Mouse (Mus musculus) cerebral cortex, adult 2 months (tissue): ENCODE results near the gene Pus1.

Source experiments
- WGBS: fragments of 180-500 bp; shearing (Covaris S2); methylation state at CpG from one replicate; pipeline ENCODE4 v1.1.7; 2018; 5-methylcytosine and 5-hydroxymethylcytosine counted together

The Pus1 gene

DNA sequence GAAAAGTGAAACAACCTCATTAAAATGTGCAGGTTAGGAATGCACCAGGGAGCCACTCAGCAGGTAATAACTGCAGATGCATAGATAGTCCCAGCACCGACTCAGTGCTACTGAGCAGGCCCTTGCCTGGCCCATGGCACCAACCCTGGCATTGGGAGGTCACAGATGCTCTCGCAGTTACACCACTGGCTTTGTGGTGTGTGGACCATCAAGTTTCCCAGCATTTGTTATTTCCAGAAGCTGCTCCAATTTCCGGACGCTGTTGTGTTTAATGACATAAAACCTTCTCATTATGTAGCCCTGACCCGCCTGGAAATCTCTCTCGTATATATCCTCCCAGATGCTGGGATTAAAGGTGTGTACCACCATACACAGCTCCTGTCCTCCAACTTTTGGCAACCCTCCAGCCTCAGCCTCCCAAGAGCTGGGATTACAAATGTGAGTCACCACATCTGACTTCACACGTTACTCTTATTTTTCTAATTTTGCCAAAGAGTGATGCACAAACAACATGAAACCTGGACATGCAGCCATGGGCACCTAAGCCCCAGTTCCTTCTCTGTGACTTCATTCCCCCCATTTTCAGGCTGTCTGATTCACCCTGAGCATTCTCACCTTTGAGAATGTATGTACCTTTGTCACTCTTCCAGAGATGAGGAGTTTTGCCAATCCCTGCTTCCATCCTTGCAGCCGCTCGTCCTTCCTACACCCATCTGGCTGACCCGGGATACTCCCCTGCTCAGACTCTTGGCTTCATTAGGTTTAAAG lies 486 bp upstream of the Pus1 start:
- WGBS = 41% methylated on average over 10 of the region's 10 CpGs

DNA sequence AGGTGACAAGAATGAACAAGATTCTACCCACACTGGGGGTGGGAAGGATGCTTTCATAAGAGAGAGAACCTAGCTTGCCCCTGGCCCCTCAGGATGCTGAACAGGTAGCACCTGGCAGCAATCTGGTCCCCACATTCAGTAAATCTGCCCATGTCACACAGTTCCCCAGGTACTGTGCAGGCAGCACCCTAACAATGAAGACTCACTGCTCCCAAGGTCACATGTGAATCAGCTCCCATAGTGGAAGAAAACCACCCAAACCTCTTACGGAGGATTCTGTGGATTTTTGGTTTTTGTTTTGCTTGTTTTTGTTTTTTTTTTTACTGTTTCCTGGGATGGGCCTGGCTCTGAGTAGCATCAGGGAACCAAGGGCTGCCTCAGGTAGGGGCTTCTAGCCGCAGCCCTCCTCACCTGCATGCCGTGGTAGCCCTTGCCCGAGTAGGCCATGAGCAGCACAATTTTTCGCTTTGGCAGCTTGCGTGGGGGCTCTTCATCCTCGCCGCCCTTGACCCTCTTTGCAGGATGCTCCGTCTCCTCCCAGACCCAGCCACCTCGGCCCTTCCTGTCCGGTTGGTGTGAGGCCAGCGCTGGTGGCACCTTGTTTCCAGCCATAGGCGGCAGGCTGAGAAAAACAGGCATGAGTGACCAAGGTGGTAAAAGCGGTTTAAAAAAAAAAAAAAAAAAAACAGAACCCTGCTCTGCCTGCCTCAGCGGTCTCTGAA lies 1.0 kb downstream of the Pus1 start:
- 30% methylated on average over 15 of the region's 15 CpGs for WGBS

DNA sequence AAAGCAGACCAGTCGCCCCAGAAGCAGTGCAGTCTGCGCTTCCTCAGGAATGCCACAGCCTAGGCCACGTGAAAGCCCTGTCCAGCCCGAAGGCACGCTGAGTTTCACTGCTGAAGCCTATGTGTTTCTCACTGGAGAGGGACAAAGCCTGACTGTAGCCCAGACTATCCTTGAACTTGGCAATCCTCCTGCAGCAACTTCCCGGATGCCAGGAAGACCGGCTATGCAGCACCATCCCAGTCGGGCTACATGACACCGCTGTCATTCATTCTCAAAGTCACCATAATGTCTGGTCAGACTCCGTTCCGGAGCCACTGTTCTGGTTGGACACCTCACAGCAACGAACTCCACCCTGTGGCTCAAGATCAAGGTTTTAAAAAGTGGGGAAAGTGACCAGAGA lies 2.2 kb downstream of the Pus1 start:
- 81% methylated on average over 12 of the region's 12 CpGs for WGBS

DNA sequence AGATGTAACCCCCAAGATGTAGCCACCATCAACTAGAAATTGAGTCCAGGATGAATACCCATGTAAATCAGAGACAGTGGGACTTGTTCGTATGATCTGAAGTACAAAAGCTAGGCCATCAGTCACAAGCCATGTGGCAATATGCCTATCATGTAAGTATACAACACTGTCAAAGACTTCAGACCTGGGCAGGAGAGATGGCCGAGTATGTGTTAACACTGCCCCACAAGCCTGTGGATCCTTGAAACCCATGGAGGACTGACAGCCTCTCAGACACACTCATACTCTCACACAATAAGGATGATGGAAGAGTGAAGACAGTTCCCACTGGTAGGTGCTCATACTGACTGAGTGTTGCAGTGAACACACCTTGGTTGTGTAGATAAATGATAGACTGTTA lies 4.3 kb downstream of the Pus1 start:
- WGBS = 89% methylated on average over 2 of the region's 2 CpGs

DNA sequence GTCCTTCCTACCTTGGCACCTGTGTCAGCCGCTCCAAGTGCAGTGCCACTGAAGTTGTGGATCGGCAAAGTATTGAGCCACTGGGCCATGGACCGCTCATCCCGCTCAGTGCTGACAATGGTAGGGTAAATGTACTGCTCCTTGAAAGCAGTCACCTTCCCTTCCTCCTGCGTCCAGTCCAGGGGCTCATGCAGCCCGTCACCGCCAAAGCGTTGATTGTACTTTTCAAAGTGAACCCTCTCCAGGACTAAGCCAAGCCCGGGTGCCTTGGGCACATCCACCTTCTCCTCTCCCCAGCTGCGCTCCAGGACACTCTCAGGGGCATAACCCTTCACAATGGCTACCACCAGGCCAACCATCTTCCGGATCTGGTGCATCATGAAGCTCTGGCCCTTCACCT lies 5.9 kb downstream of the Pus1 start:
- 94% methylated on average over 11 of the region's 11 CpGs for WGBS

DNA sequence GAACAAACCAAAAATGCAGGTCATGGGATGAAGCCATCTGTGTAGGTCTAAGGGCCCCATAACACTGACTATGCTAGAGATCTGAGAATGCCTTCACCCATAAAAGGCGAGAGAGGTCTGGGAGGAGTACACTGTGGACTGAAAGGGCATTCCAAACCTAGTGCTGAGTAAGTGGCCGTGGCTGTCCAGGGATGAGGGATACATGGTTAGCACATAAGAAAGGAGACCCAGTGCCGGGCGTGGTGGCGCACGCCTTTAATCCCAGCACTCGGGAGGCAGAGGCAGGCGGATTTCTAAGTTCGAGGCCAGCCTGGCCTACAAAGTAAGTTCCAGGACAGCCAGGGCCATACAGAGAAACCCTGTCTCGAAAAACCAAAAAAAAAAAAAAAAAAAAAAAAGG lies 7.5 kb downstream of the Pus1 start:
- WGBS = 93% methylated on average over 10 of the region's 10 CpGs

DNA sequence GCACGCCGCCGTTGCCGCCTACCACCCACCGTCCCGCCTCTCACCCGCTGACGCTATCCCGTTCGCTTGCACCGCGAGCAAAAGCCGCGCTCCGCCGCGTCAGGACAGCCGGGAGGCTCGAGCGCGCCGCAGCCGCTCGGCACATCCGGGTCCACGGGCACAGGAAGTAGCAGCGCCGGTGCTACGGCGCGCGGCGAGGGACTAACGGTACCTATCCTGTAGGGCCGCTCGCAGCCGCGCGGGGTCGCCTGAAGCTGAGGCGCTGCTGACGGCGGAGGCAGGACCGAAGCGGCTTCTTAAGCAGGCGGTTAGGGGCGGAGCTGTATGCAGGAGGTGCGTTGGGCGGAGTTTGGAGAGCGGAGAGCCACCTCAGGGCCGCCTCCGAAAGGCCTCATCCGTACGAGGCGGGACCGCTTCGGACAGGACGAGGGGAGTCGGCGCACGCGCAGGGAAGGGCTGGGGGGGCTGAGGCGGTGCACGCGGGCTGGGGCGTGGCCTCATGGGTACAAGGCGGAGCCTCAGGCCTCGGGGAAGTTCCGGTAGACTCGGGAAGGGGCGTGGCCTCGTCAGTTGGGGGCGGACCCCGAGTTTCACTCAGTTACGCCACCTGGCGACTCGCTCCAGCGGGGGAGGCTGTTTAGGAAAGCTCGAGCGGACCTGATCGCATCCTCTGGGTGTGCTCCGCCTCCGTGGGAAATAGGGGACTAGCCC lies 9.9 kb downstream of the Pus1 start, which contains the start of gene Ep400:
Gene Ep400, minus strand, starts transcription at position 270 of the 711 bp plus-strand sequence.
- under 1% methylated on average over 83 of the region's 83 CpGs for WGBS

DNA sequence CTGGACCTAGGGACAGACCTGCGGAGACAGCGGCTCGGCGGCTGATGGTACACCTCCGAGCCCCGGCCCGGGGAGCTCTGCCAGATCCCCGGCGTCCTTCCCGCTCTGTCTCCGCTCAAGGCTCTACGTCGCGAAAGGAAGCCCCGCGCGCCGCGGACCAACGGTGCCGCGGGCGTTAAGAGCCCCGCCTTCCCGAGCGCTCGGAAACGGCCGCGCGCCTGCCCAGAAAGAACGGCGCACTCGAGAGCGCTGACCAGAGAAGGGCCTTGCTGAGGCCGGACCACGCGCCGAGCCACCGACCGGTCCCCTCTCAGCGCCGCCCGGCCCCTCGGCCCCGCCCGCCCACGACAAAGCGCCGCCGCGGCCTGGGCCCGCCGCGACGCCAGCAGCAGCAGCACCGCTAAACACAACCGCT lies 10.4 kb downstream of the Pus1 start:
- WGBS = under 1% methylated on average over 45 of the region's 58 CpGs

DNA sequence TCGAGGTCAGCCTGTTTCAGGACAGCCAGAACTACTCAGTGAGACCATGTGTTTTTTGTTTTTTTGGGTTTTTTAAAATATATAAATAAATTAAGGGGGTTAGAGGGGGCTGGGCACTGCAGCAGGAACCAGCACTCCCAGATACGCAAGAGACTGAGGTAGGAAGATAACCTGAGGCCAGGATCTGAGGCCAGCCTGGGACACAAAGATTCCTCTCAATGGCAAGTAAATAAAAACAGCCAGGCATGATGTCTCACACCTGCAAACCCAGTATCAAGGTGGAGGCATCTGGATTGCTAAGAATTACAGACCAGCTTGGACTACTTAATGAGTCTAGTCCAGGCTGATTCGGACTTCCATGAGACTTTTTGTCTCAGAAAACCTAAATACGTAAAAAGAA lies 11.2 kb downstream of the Pus1 start:
- WGBS = 44% methylated on average over 4 of the region's 4 CpGs

DNA sequence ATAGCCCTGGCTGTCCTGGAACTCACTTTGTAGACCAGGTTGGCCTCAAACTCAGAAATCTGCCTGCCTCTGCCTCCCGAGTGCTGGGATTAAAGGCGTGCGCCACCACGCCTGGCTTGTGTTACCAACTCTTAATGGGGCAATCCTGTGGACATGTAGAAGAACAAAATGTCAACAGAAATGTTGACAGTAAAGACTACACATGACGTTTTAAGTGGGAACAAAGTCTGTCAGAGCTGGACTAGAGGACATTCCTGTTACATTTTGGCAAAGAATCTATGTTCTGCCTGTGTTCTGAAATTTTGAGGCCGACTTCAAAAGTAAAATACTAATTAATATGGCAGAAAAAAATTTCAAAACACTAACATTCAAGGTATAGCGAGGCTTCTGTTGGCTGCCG lies 16.6 kb downstream of the Pus1 start:
- WGBS = 94% methylated on average over 8 of the region's 8 CpGs

DNA sequence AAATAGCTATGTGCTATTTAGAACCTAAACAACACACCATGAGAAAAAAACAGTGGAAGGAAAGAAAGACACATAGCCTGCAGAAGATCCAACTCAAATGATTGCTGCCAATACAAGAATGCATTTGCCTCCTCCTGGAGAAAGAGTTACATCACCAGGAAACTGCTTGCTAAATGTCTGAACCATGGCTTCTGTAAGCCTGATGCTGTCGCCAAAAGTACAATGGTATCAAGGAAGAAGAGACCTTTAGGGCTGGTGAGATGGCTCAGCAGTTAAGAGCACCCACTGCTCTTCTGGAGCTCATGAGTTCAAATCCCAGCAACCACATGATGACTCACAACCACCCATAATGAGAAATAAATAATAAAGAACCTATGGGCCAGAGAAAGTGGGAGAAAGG lies 35.4 kb downstream of the Pus1 start:
- 76% methylated on average over 1 of the region's 1 CpGs for WGBS

DNA sequence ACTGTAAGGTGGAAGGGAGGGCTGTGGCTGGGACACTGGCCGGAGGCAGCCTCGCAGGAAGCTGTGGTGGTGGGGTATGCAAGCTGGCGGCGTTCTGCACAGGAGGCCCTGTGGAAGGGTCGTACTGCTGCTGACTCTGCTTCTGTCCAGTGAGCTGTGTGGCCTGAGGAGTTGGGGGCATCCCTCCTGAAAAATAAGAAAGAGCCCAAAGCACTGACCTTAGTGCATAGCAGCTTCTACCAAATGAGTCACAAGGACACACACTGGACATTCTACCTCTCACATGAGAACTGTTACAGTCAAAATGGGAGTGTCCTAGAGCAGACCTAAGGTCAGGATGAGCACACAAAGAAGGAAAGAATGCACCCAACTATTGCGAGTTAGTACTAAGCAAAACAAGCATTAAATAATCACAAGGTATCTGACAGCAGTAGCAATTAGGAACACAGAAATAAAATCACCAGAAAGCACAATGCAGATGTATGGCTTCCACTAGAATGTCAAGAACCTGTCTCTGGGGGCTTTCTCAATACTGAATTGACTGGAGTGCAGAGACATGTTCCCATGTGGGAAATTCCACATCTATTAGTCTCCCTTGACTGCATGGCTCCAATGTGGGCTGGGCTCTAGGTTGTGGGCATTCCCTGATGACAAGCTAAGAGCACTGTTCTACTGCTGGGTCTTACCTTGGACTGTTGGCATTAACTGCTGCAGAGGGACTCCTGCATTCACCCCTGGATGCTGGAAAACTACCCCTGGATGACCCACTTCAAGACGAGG lies 40.8 kb downstream of the Pus1 start:
- WGBS = 90% methylated on average over 7 of the region's 7 CpGs

DNA sequence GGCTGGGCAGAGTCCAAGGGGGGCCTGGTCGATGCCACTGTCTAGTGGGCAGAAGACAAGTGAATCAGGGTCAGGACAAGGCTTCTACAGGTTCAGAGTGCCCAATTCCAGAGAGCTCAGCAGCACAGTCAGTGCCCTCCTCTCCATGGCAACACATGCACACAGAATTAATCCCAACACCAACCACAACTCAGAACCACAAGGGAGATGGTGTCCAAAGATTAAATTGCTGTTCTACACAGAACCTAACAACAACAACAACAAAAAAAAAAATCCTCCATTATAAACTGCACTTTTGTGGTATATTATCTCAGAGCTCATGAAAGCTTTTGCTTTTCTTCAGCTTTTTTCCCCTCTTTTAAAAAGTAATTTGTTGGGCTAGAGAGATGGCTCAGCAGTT lies 44.9 kb downstream of the Pus1 start:
- 93% methylated on average over 1 of the region's 1 CpGs for WGBS

DNA sequence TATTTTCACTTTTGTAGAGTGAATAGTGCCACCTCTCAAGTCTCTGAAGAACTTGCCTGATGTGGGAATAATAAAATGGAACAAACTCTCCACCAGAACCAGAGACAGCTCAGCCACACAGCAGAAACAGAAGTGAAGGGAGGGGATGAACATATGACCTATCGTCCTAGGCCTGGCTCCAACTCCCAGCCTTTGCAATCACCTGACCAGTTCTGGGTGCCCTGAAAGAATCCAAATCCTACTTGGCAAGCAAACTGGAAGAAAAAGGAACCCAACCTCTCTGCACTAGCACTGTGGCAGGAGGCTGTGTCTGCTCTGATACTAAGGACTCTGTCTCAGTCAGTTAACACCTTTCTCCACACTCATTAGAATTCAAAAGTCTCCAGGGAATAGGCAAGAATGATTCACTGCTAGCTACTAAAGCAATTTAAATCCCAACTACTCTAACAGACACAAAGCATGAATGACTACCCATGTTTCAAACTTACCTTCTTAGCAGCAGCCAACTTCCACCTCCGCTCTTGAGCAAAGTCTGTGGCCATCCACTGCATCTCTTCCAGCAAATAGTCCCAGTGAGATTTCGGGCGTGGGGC lies 47.1 kb downstream of the Pus1 start:
- 69% methylated on average over 4 of the region's 4 CpGs for WGBS

DNA sequence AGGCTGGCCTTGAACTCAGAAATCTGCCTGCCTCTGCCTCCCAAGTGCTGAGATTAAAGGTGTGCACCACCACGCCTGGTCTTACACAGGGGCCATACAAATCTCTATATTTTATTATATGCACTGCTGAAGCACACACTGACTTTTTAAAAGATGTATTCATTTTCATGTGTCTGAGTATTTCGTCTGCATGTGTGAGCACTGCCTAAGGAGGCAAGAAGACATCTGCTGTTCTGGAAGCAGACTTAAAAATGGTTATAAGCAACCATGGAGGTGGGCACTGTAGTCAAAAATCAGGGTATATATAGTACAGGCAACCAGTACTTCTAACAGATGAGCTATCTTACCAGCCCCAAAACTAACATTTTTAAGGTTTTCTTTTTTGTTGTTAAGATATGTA lies 49.2 kb downstream of the Pus1 start:
- 59% methylated on average over 2 of the region's 2 CpGs for WGBS

DNA sequence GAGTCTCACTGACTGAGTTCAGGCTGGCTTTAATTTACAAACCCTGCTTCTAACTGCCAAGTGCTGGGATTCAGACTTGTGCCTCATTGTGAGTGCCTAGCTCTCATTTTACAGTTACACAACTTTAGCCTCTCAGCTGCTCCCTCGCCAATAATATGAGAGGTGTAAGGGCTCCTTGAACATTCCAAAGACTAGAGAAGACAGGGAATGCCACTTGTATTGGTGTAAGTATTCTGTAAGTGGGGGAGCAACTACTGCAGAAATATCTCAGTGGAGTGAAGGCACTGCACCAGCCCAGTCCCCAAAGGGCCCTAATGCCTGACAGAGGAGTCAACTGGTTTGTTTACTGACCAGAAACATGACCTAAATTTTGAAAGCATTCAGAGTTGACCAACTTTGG lies 52.6 kb downstream of the Pus1 start:
- WGBS = 73% methylated on average over 1 of the region's 1 CpGs
